Mouse (Mus musculus): Measurements from ENCODE around the gene Katnbl1.
"Not testable (repeated sequence)": the region's sequence is repeated elsewhere in the genome, so short reads cannot be mapped to it uniquely, and the experiment has no call there.

The Katnbl1 gene

DNA sequence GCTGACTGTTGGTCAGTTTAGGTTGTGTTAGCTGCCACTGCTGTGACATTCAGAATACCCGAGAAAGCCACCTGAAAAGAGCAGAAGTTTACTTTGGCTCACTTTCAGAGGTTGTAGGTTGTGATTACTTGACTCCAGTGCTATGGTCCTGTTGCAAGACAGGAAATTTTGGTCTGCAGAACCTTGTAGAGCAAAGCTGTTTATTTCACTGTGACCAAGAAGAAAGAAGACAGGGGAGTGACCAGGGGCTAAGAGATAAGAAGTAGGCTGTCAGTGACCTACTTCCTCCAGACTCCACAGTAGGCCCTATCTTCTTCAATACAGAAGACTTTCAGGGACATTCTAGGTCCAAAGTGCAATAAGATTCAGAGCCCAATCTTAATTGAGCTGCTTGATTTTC, 17.6 kb downstream of the Katnbl1 start:
- DNase-seq: no peak

DNA sequence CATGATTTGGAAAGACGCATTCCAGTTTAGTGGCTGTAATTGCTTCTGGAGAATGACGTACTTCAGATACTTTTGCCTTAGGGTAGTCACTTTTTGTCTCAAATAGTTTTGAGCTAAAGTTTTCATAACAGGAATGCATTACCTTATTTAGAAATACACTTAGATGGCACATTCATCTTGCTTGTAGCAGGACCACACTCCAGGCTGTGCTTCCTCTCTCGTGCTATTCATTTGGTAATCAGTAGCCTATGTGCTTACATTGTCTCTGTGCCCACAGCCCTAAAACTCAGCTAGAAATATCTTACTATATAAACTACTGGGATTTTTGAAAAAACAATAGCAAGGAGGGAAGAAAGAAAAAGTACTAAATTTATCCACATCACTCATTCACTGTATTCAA, 28.0 kb downstream of the Katnbl1 start:
- no peak for DNase-seq

DNA sequence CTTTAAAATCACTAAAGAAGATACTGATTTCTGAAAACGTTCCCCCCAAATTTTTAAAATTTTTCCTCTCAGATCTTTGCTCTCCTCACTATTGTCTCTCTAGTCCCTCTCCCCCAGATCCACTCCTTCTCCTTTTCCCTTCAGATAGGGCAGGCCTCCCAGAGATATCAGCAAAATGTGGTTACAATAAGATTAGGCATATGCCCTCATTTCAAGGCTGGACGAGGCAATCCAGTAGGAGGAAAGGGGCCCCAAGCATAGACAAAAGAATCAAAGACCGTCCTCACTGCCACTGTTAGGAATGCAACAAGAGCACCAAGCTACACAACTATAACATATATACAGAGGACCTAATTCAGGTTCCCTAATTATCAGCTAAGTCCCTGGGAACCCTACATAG, 46.3 kb downstream of the Katnbl1 start:
- no peak for DNase-seq

GRCm38 (mm10) chr2:112428534-112428933, 49.5 kb downstream of the Katnbl1 start:
- DNase-seq: not testable (repeated sequence)

DNA sequence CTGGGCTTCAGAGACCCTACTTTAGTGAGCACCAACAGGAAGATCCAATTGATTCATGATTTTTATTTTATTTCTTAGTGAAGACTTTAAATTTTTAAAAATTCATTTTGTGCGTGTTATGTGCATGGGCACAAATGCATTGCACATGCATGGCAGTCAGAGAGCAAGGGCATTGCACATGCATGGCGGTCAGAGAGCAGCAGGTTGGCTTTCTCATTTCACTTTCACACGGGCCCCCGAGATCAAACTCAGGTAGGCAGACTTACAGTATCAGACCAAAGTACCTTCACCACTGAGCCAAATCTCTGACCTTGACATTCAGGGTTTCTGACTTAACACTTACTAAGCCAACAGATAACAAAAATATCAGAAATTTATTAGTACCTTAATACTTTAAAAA, 50.7 kb downstream of the Katnbl1 start:
- no peak for DNase-seq

DNA sequence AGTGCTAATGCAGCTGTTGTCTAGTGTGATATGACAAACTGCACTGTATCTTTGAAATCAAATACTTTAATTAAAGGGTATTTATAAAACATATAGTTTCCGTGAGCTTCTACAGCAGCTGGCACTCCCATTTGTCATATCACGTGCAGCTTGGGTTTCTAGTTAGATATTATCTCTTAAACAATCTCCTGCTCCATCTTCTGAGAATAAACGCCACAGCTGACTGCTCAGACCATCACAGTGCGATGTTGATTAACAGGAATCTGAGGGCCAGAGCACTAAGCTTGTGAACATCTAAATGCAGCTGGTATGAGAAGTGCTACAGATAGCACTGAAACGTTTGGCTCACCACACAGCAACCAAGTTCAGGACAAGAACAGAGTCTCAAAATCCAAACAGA, 51.4 kb downstream of the Katnbl1 start:
- no peak for DNase-seq

DNA sequence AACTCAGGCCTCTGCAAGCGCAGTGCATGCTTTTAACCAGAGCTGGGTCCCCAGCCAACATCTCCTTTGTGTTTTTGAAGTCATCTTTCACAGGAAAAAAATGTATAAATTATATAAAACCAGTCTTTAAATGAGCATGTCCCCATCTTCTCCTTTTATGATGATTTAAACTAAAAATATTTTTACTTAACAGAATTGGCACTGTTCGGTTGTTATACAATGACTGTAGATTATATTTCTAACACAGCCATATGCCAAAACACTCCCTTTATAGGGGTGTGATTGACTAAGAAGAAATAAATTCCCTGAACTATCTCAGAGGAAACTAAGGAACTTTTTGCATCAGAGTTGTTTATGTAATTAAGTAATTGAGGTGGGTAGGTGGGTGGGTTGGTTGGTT, 53.5 kb downstream of the Katnbl1 start:
- DNase-seq: no peak

- no peak for DNase-seq
Measured at GRCm38 (mm10) chr2:112433359-112433758, 54.3 kb downstream of the Katnbl1 start.

DNA sequence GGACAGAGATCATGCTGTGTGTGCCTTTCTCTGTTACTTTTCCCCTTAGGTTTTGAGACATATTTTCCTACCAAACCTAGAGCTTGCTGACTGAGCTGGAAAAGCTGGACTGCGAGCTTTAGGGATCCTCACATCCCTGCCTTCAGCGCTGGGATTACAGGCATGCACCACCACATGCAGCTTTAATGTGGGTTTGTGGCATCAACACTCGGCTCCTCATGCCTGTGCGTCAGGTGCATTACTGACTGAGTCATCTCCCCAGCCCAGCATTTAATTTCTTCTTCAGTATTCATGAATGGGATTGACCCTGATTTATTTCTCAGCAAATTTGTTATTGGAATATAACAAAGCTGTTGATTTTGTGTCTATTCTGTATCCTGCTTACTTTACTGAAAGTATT, 57.3 kb downstream of the Katnbl1 start:
- no peak for DNase-seq

- DNase-seq: no peak
Measured at GRCm38 (mm10) chr2:112437589-112437988, 58.6 kb downstream of the Katnbl1 start.

DNA sequence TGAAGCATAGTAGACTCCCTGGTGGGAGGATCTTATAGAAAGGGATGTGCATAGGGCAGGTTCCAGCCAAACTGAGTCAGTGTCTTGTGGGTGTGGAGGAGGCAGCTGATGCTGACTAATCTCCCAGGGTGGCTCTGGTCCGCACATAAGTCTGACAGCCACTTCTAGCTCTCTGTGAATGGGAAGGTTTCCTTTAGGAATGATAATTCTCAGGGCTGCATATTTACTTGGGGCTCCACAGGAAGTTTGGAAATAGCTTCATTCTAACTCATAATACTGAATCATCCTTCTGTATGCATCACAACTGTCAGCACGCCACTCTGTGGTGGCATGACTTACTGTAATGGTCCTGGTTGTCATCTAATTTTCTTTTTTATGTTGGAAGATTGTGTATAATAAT, 64.5 kb downstream of the Katnbl1 start:
- DNase-seq: no peak

- no peak for DNase-seq
Measured at GRCm38 (mm10) chr2:112445511-112445910, 66.5 kb downstream of the Katnbl1 start.

DNA sequence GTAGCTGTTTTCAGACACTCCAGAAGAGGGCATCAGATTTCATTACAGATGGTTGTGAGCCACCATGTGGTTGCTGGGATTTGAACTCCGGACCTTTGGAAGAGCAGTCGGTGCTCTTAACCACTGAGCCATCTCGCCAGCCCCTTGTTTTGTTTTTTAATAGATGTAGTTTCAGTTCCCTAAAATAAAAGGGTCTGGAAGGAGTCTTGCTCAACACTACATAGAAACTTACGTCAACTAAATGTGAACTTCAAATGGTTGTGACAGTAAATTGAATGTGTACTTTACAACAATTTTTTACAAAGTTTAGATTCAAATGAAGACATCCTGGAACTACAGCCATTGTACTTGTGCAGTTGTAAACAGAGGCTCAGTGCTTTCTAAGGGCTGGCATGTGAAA, 69.0 kb downstream of the Katnbl1 start:
- DNase-seq: not testable (repeated sequence)

GRCm38 (mm10) chr2:112448510-112449059, 69.6 kb downstream of the Katnbl1 start:
- no peak for DNase-seq

GRCm38 (mm10) chr2:112449597-112450296, 70.7 kb downstream of the Katnbl1 start:
- peak; percentile 8 to 9 for DNase-seq

- not testable (repeated sequence) for DNase-seq
Measured at GRCm38 (mm10) chr2:112452513-112452912, 73.5 kb downstream of the Katnbl1 start.

DNA sequence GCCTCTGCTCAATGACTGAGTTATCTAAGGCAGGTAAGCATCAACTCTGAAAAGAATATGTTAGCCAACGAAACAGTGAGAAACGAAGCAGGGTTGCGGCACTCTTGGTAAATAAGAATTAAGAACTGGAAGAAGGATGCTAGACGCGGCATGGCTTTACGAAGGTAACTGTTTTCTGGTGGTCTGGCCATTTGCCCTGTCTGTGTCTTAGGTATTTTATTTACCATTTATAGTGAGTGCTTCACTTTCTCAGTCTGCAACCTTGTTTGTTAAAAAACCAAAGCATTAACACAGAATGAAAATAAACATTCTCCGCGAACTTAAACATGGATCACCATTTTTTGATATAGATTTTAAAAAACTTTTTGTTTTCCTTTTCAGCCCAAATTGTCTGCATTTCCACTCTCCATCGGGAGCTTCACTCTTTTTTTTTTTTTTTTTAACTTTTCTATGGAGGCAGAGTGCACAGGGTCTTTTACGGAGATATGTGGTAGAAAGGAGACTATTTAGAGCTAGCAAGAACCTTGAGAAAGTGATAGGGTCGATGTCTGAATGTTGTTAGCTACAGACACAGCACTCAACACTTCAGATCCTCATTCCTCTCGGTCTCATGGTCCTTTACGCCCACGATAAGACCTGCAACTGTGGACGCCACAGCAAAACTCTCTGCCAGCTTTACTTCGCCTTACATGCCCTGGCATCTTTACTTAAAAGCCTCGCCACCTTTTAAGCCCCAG, 75.3 kb downstream of the Katnbl1 start:
- no peak for DNase-seq

DNA sequence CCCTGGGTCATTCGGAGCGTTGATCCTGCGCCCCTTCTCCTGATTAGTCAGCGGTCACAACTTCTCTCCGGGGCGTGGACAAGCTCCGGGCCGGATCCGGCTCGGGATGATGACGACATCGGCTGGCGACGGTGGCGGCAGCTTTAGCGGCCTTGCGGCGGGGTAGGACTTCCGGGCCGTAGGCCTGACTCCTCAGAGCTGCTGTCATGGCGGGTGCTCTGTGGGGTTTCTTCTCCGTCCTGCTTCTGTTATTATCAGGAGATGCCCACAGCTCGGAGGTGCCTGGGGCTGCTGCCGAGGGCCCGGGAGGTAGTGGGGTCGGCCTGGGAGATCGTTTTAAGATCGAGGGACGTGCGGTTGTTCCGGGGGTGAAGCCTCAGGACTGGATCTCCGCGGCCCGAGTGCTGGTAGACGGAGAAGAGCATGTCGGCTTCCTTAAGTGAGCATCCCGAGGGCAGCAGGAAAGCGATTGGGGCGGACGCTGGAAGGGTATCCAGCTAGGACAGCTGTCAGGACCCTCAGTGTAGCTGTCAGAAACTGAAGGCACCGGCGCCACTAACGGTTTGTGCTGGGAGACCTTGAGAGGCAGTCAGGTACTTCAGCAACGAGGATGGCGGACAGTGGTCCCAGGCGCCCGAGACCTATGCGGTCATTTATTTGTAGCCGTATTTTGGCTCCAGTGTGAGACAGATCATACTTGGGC, 76.0 kb downstream of the Katnbl1 start, which contains the start of gene Emc7:
Gene Emc7, plus strand, starts transcription at position 136 of the 703 bp plus-strand sequence.
- peak; percentile 96 for DNase-seq

DNA sequence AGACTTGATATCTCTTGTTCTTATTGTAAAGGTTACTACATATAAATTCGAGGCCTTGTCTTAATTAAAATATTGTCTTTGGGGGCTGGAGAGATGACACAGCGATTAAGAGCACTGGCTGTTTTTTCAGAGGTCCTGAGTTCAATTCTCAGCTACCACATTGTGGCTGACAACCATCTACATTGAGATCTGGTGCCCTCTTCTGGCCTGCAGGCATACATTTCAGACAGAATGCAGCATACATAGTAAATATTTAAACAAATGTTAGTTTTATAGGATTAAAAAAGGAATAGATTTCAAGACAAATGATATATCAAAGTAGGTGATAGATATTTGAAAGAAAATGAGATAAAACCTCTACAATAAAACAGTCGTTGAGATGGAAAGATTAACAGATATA, 81.5 kb downstream of the Katnbl1 start:
- DNase-seq: no peak
